Mouse (Mus musculus) brown adipose tissue, adult 24 weeks (tissue): Measurements from ENCODE around the gene Naglu. TPM values are rescaled to one million over a fixed set of nuclear protein-coding genes. Genes with fewer than 3 reads are reported as not detected.

Experiments
- H3K27ac ChIP-seq: fragments of 200-500 bp; replicated peaks from 2 replicates; pipeline ENCODE4 v1.5.1; 2012; ENCODE audit warnings: low read depth, mild to moderate bottlenecking, low read length
- H3K4me1 ChIP-seq: fragments of 200-500 bp; 2 replicates; pipeline ENCODE4 v1.6.1; 2012; ENCODE audit warnings: low read length, mixed read lengths; ENCODE audit not compliant: control insufficient read depth, insufficient read depth, insufficient read length
- H3K4me3 ChIP-seq: fragments of 200-500 bp; 2 replicates; pipeline ENCODE4 v1.5.1; 2012; ENCODE audit warnings: low read depth, mild to moderate bottlenecking, low read length, moderate library complexity; ENCODE audit not compliant: insufficient read depth
- polyA plus RNA-seq: library from polyadenylated mRNA; stranded (reverse); fragments of >200 nt; gene quantifications from 2 replicates; pipeline ENCODE4 v1.2.4, GENCODE M21; 2012; ENCODE audit not compliant: missing spikeins, insufficient read depth, insufficient read length

Naglu gene
- polyA plus RNA-seq, 1 experiment, result 4.4 TPM

GRCm38 (mm10) chr11:101050359-101050758 lies 19.5 kb upstream of the Naglu start:
- Histone ChIP-seq H3K27ac (no peak overlapping the region), H3K4me3 (no peak overlapping the region), H3K4me1 (peaks cover 10% of the 10 kb centered on the region)

- Histone ChIP-seq H3K4me1 (peaks cover 10% of the 10 kb centered on the region), H3K4me3 (no peak overlapping the region), H3K27ac (no peak overlapping the region)
Observed at GRCm38 (mm10) chr11:101051051-101051493, 18.7 kb upstream of the Naglu start.

- H3K4me3 ChIP-seq, result no peak overlapping the region
- H3K27ac ChIP-seq, result no peak overlapping the region
- peaks cover 7% of the 10 kb centered on the region; the same call in 1 of the 2 replicates for H3K4me1 ChIP-seq
Observed at GRCm38 (mm10) chr11:101051617-101052016, 18.2 kb upstream of the Naglu start.

GRCm38 (mm10) chr11:101052751-101053473 lies 16.9 kb upstream of the Naglu start:
- Histone ChIP-seq H3K4me1 (peaks cover 7% of the 10 kb centered on the region; the same call in 1 of the 2 replicates), H3K27ac (peak overlapping the region; percentile 40), H3K4me3 (no peak overlapping the region)

GRCm38 (mm10) chr11:101053974-101054373 lies 15.8 kb upstream of the Naglu start:
- Histone ChIP-seq H3K4me3 (no peak overlapping the region), H3K4me1 (peaks cover 12% of the 10 kb centered on the region), H3K27ac (no peak overlapping the region)

GRCm38 (mm10) chr11:101055418-101055817 lies 14.4 kb upstream of the Naglu start:
- H3K27ac ChIP-seq, result no peak overlapping the region
- peaks cover 24% of the 10 kb centered on the region for H3K4me1 ChIP-seq
- no peak overlapping the region for H3K4me3 ChIP-seq

- Histone ChIP-seq H3K4me1 (peaks cover 34% of the 10 kb centered on the region), H3K4me3 (no peak overlapping the region), H3K27ac (0 out of 2 replicates have a peak overlapping the region, but pooled peaks have one; percentile 4)
Observed at GRCm38 (mm10) chr11:101056885-101057284, 12.9 kb upstream of the Naglu start.

- H3K27ac ChIP-seq, result peak overlapping the region; percentile 100
- H3K4me1 ChIP-seq, result peaks cover 38% of the 10 kb centered on the region
- H3K4me3 ChIP-seq, result no peak overlapping the region
Observed at GRCm38 (mm10) chr11:101057860-101058259, 12.0 kb upstream of the Naglu start.

GRCm38 (mm10) chr11:101058726-101059125 lies 11.1 kb upstream of the Naglu start:
- Histone ChIP-seq H3K4me1 (peaks cover 43% of the 10 kb centered on the region), H3K4me3 (no peak overlapping the region), H3K27ac (peak overlapping the region; percentile 100)

GRCm38 (mm10) chr11:101059473-101059872 lies 10.3 kb upstream of the Naglu start:
- Histone ChIP-seq H3K27ac (peak overlapping the region; percentile 100), H3K4me1 (peaks cover 50% of the 10 kb centered on the region), H3K4me3 (no peak overlapping the region)

GRCm38 (mm10) chr11:101060126-101060525 lies 9.7 kb upstream of the Naglu start:
- H3K27ac ChIP-seq, result peak overlapping the region; percentile 100
- H3K4me3 ChIP-seq, result no peak overlapping the region
- H3K4me1 ChIP-seq, result peaks cover 53% of the 10 kb centered on the region

- H3K27ac ChIP-seq, result peak overlapping the region; percentile 94
- no peak overlapping the region for H3K4me3 ChIP-seq
- peaks cover 53% of the 10 kb centered on the region for H3K4me1 ChIP-seq
Observed at GRCm38 (mm10) chr11:101061049-101061448, 8.8 kb upstream of the Naglu start.

- peaks cover 53% of the 10 kb centered on the region for H3K4me1 ChIP-seq
- no peak overlapping the region for H3K4me3 ChIP-seq
- H3K27ac ChIP-seq, result peak overlapping the region; percentile 94
Observed at GRCm38 (mm10) chr11:101062165-101062884, 7.5 kb upstream of the Naglu start.

- no peak overlapping the region for H3K4me3 ChIP-seq
- H3K27ac ChIP-seq, result peak overlapping the region; percentile 94
- peaks cover 53% of the 10 kb centered on the region for H3K4me1 ChIP-seq
Observed at GRCm38 (mm10) chr11:101062971-101063675, 6.7 kb upstream of the Naglu start.

- H3K4me3 ChIP-seq, result no peak overlapping the region
- H3K4me1 ChIP-seq, result peaks cover 48% of the 10 kb centered on the region
- H3K27ac ChIP-seq, result peak overlapping the region; percentile 94
Observed at GRCm38 (mm10) chr11:101063676-101064327, 6.0 kb upstream of the Naglu start.
